Mouse (Mus musculus): Measurements from ENCODE around the gene Rrbp1. TPM values are rescaled to one million over a fixed set of nuclear protein-coding genes. Genes with fewer than 3 reads are reported as not detected.
A peak's percentile ranks its signal among the peaks of the same experiment; 100 is the strongest.

Rrbp1 gene
- total RNA-seq, 2 experiments from 2014 or later: 59.0 to 60.4 TPM

DNA sequence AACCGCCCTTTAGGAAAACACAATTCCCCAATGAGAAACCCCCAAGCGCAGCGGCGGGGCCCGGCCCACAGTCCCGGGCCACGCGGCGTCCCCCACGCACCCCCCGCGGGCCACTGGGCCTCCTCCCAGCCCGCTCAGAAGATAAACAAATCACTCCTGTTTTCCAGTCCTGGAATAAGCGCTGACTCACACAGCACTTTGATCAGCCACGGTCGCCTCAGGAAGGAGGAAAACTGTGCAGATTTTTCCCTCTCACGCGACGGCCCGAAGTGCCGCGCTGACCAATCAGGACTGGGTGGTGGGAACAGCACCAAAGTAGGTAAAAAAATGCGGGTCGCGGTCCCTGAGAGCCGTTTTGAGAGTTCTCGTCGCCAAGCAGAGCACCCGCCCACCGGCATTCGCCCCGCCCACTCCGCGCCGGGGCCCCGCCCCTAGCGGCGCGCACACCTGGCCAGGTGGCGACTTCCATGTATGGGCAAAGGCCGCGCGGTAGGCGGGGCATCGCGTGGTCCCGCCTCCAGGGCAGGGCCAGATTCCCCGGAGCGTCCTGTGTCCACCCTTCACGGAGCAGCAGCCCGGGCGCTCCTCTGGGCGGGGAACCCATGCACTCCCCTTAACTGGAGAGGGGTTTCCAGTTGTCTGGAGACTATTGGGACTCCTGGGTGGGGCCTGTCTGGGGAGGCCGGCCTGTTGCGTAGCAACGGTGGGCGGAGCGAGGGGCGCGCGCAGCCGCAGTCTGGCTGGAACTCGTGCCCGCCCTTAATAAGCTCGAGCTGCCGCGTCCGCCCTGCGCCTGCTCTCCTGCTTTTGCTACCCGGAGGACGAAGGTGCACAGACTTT lies 96.1 kb downstream of the Rrbp1 start, which contains the start of gene Dstn:
Gene Dstn, plus strand, starts transcription at position 561 of the 840 bp plus-strand sequence.
- DNase-seq: peak; percentile 96

DNA sequence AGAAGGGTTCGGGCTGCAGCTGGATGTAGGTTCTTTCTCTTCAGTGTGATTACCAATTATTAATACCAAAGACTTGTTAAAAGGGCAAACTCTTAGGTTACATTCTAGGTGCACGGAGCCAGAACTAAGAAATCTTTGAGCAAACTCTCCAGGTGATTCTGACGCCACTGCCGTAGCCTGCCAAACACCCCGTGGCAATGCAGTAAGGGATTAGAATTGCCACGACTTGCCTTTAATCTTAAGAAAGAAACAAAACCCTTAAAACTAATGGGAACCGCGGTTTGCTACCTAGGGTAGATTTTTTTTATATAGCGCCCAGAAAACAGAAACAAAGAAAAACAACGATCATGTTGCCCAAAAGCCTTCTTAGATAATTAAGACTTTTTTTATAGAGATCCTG lies 96.8 kb downstream of the Rrbp1 start:
- no peak for DNase-seq

DNA sequence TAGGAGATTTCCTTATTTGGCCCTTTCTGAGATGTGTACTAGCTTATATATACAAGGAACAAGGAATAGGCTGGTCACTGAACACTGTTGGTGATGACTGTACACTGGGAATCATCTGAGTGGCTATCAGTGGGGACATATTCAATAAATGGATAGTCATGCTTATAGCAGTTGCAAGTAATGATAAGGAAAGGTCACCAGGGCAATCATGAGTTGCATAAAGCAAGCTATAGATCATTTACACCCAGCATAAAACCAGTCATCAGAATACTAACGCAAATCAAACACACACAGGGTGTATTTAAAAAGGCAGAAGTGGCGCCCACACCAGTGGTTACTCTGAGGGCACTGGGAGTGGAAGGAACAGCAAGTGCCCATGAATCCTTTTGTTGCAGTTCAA lies 98.9 kb downstream of the Rrbp1 start:
- DNase-seq: no peak

DNA sequence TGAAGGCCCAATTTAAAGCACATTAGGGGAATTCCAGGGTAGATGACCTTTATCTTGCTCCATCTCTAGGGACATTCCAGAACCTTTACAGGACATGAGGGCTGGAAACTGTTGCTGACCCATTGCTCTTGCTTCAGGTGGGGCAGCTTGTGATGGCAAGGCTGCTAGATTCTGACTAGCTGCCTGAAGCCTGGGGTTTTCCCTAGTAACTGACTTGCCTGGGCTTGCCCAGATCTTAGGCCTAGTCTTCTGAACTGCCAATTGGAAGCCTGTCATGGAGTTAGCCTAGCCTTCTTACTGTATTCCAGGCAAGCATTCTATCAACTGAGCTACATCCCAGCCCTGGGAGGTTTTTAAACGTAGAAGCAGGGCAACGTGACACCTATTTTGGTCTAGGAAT lies 101.8 kb downstream of the Rrbp1 start:
- no peak for DNase-seq

DNA sequence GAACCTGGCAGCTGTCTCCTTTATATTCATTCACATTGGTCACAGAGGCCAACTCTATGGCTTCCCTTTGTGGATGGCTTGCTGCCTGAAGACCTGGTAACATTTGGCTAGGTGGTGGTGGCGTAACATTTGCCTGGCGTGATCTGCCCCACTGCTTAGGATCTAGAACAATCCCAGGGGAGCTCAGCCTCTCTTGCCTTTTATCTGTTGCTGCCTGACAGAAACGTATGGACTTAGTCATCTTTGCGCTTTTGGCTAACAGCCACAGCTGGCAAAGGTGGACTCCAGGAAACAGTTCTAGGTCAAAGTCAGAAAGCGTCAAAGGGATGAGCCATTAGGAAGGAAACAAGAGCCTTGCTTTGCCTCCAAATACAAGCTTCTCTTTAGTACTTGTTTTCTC lies 106.2 kb downstream of the Rrbp1 start:
- no peak for DNase-seq

DNA sequence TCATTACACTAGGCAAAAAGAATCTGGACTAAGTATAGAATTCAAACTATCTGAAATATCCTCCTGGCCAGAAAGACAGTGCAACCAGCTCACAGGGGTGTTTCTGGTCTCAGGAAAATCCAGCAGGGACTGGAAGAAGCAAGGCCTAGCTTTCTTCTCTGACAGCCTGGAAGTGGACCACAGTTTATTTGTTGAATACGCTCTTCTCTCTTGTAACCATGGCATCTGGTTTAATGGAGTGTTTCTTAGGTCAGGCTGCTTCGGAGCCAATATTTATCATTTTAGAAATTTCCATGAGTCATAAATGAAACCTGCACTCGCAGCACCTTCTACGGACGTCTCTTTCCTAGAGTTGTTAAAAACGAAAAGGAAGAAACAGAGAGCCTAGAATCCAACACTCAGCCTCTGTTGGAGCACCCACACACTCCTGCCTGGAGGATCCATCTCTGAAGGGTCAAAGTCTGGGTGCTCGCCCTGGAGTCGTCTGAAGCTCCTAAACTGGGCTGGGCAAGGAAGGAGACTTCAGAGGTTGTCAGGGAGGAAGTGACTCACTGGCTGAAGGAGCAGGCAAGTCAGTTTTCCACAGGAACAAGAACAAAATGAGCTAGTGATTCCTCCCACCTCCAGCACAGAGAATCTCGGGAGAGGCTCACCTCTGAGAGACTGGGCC lies 107.6 kb downstream of the Rrbp1 start:
- DNase-seq: no peak

DNA sequence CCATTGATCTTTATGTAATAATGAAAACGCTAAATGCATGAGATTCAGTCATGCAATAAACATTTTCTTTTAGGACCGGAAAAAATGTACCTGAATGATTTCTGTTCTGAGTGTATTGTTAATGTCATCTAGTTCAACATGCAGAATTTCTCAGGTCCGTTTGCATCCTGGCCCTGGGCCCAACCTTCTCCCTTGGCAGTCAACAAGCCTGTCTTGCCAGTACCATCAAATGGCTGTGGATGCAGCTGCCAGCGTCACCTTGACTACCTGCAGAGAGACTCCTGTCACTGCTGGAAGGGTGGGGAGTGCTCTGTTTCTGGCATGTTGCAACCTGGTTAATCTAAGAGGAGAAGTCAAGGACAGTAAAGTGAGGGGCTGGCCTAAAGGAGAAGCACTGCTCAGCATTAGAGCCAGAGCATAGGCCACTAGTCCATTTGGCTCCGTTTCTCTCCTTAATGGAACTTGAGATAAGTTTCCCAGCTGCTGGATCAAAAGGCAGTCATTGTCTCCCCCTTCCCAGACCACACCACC lies 110.2 kb downstream of the Rrbp1 start:
- no peak for DNase-seq

DNA sequence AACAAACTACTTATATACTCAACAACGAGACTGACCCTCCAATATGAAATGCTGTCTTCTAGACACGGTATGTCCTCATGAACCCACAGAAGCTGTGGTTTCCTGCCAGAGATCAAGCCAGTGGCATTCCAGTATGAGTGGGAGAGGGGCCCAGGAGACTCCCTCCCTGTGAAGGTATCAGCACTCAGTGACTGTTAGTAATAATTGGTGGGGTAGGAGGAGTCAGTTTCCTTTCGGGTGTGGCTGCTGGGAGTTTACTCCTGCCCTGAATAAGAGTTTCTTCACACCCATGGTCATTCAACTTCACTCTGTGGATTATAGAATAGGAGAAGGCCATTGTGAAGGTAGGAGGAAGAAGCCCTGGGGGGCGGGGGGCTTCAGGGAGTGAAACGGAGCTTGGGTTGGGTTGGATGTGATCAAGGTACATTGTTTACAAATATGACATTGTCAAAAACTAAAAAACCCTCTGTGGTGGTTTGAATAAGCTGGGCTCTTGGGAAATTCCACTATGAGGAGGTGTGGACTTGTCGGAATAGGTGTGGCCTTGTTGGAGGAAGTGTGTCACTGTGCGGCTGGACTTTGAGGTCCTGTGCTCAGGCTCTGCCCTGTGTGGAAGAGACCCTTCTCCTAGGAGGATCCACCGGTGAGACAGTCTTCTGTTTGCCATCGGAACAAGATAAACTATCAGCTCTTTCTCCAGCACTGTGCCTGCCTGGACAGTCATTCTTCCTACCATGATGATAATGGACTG lies 111.4 kb downstream of the Rrbp1 start:
- DNase-seq: no peak

Other genes with a start within 250 kb of the Rrbp1 start
- under 1 TPM; 0.55 to 0.71 TPM for gene Bfsp1, start 148.1 kb downstream of the Rrbp1 start, total RNA-seq (2021)
- 100 to 1,000 TPM; 199 to 209 TPM for gene Dstn, start 95.9 kb downstream of the Rrbp1 start, total RNA-seq (2021)
- not detected for gene Banf2, start 21.8 kb upstream of the Rrbp1 start, total RNA-seq (2021)